In genomic region chr1:93699159-93699558, GRCm38 (mm10) we compare ENCODE assay signal across 17 mouse cellular contexts. TPM values are rescaled to one million over a fixed set of nuclear protein-coding genes. Genes with fewer than 3 reads are reported as not detected.
A peak's percentile ranks its signal among the peaks of the same experiment; 100 is the strongest.
DNase-seq lines count a peak whose midpoint lies in the region.
"Had no signal": no experiment of that assay in that cellular context is flagged by ENCODE, and none has a peak within 500 bp of the region (broad histone marks: within the 10 kb centered on the region; RNA-seq: fewer than 3 reads in every experiment).

No protein-coding gene starts in this region.

- intact Hi-C loops in heart, postnatal 10 days (cut with DNase I) = no loop called here

- peak; percentile 42 to 76 for DNase-seq in layer of hippocampus, adult 18-20 months (ENCODE audit: low spot score in 2 of 2)
- DNase-seq in layer of hippocampus, postnatal 25 days (ENCODE audit: extremely low spot score in 1 of 2, low spot score in 1 of 2) = no peak
- peak; percentile 87 for DNase-seq in right cerebral cortex, adult 18-20 months
- DNase-seq in right cerebral cortex, postnatal 4 days = no peak
- peak; percentile 75 to 79 for DNase-seq in right cerebral cortex, adult 2 months (ENCODE audit: low spot score in 2 of 2)
- DNase-seq in gastrocnemius, adult 18-20 months (ENCODE audit: low spot score) = no peak
- DNase-seq in heart, postnatal 10 days = no peak
- DNase-seq in thymus, postnatal 0 days (ENCODE audit: low spot score) = no peak
- DNase-seq: adrenal gland, postnatal 36 days; cerebellum, adult 11 months; cerebellum, postnatal 10 days; gastrocnemius, postnatal 10 days; kidney, postnatal 36 days; lung, embryonic 14.5 days; thymus, postnatal 36 days had no signal

RNA-seq across cellular contexts. Expression of gene Bok, which starts 13.7 kb away (rescaled TPM):
- 10 to 100 TPM; 56.6 to 59.1 TPM for total RNA-seq in layer of hippocampus, adult 18-20 months (2021)
- 10 to 100 TPM; 75.6 to 78.0 TPM for total RNA-seq in layer of hippocampus, postnatal 25 days (2021)
- total RNA-seq in gastrocnemius, adult 18-20 months (2021) = 1 to 10 TPM in 1 of 2 experiments, under 1 TPM in 1; 0.95 to 1.2 TPM
- total RNA-seq in heart, postnatal 10 days (2021) = 10 to 100 TPM; 10.2 to 10.4 TPM
- 32.3 and 39.8 TPM in 2 replicates for polyA plus RNA-seq in thymus, postnatal 0 days (2015; fragmentation: Nextera tagmentation; extraction: Ambion mirVana)
- total RNA-seq: megakaryocyte, adult 5-6 weeks had no signal
- polyA plus RNA-seq: CD4-positive, CD25-positive, alpha-beta regulatory T cell, adult 4 months had no signal

RNA-seq across cellular contexts. Expression of gene Stk25, which starts 40.7 kb away (rescaled TPM):
- total RNA-seq in layer of hippocampus, adult 18-20 months (2021) = 100 to 1,000 TPM; 410 to 415 TPM
- 100 to 1,000 TPM; 413 to 416 TPM for total RNA-seq in layer of hippocampus, postnatal 25 days (2021)
- 10 to 100 TPM; 80.8 to 91.4 TPM for total RNA-seq in gastrocnemius, adult 18-20 months (2021)
- 100 to 1,000 TPM; 135 to 138 TPM for total RNA-seq in heart, postnatal 10 days (2021)
- polyA plus RNA-seq in thymus, postnatal 0 days (2015; fragmentation: Nextera tagmentation; extraction: Ambion mirVana) = 79.1 and 82.9 TPM in 2 replicates

RNA-seq across cellular contexts. Expression of gene Atg4b, which starts 52.1 kb away (rescaled TPM):
- total RNA-seq in layer of hippocampus, adult 18-20 months (2021) = 10 to 100 TPM; 79.1 to 81.4 TPM
- 10 to 100 TPM; 83.3 to 84.7 TPM for total RNA-seq in layer of hippocampus, postnatal 25 days (2021)
- total RNA-seq in gastrocnemius, adult 18-20 months (2021) = 10 to 100 TPM; 26.4 to 26.5 TPM
- total RNA-seq in heart, postnatal 10 days (2021) = 10 to 100 TPM; 46.6 to 55.0 TPM
- polyA plus RNA-seq in thymus, postnatal 0 days (2015; fragmentation: Nextera tagmentation; extraction: Ambion mirVana) = 72.8 and 76.0 TPM in 2 replicates

RNA-seq across cellular contexts. Expression of gene Thap4, which starts 55.5 kb away (rescaled TPM):
- 10 to 100 TPM; 35.7 to 37.6 TPM for total RNA-seq in layer of hippocampus, adult 18-20 months (2021)
- 10 to 100 TPM; 31.8 to 34.5 TPM for total RNA-seq in layer of hippocampus, postnatal 25 days (2021)
- 10 to 100 TPM; 77.0 to 87.1 TPM for total RNA-seq in gastrocnemius, adult 18-20 months (2021)
- 10 to 100 TPM; 65.3 to 74.0 TPM for total RNA-seq in heart, postnatal 10 days (2021)
- 30.6 and 31.6 TPM in 2 replicates for polyA plus RNA-seq in thymus, postnatal 0 days (2015; fragmentation: Nextera tagmentation; extraction: Ambion mirVana)

Comparison
In these comparisons a context has a peak if more than half of its experiments do, and no peak if none do; other contexts are left out.
1. DNase-seq: peak in layer of hippocampus, adult 18-20 months (2 of 2), right cerebral cortex, adult 18-20 months (single experiment) and right cerebral cortex, adult 2 months (2 of 2); none in layer of hippocampus, postnatal 25 days (0 of 2), right cerebral cortex, postnatal 4 days (single experiment), gastrocnemius, adult 18-20 months (single experiment), heart, postnatal 10 days (0 of 2) and thymus, postnatal 0 days (single experiment).
2. RNA of gene Bok, which starts 13.7 kb away (total RNA-seq): 75.6 to 78.0 TPM in layer of hippocampus, postnatal 25 days and 56.6 to 59.1 TPM in layer of hippocampus, adult 18-20 months; 10.2 to 10.4 TPM in heart, postnatal 10 days and 0.95 to 1.2 TPM in gastrocnemius, adult 18-20 months; every median in the first group is over 4 times any median in the second.